Mouse (Mus musculus) MEL (cell line): ENCODE data around the gene Camta1.

ENCODE experiments used
- CTCF ChIP-seq, 3 experiments: IDR thresholded peaks in 2 of 3; conservative IDR thresholded peaks in 1 of 3; 2 replicates each; pipeline ENCODE4 v1.5.1; 2011 to 2012; ENCODE audit warnings: low read length in 3 of 3, low read depth in 2 of 3, mild to moderate bottlenecking in 2 of 3, improper control_type of control experiment in 1 of 3, inconsistent platforms in 1 of 3, mixed read lengths in 1 of 3, moderate library complexity in 1 of 3; ENCODE audit not compliant: control insufficient read depth in 1 of 3, insufficient read depth in 1 of 3, poor library complexity in 1 of 3, severe bottlenecking in 1 of 3
- EP300 ChIP-seq, 2 experiments: IDR thresholded peaks; 2 replicates each; pipeline ENCODE4 v1.6.1; 2011; ENCODE audit warnings: improper control_type of control experiment in 2 of 2, low read length in 2 of 2, low read depth in 1 of 2, mild to moderate bottlenecking in 1 of 2
- GABPA ChIP-seq: IDR thresholded peaks from 2 replicates; pipeline ENCODE4 v1.6.1; 2012; ENCODE audit warnings: low read depth, mild to moderate bottlenecking, inconsistent platforms, low read length, improper control_type of control experiment, moderate library complexity
- MAX ChIP-seq: IDR thresholded peaks from 2 replicates; pipeline ENCODE4 v1.6.1; 2011; ENCODE audit warnings: low read length, improper control_type of control experiment
- MYB ChIP-seq: IDR thresholded peaks from 2 replicates; pipeline ENCODE4 v1.6.1; 2011; ENCODE audit warnings: mild to moderate bottlenecking, low read depth, low read length, improper control_type of control experiment
- NELFE ChIP-seq: IDR thresholded peaks from 2 replicates; pipeline ENCODE4 v1.6.1; 2011; ENCODE audit warnings: low read depth, low read length, improper control_type of control experiment
- POLR2A ChIP-seq, 2 experiments: IDR thresholded peaks; 2 replicates each; pipeline ENCODE4 v1.6.1; 2011 to 2012; ENCODE audit warnings: low read length in 2 of 2, mild to moderate bottlenecking in 2 of 2, control low read depth in 1 of 2, improper control_type of control experiment in 1 of 2, low read depth in 1 of 2, moderate library complexity in 1 of 2; ENCODE audit not compliant: control insufficient read depth in 1 of 2, insufficient read depth in 1 of 2, poor library complexity in 1 of 2
- POLR2AphosphoS2 ChIP-seq: IDR thresholded peaks from 2 replicates; pipeline ENCODE4 v1.6.1; 2011; ENCODE audit warnings: low read length, improper control_type of control experiment
- USF1 ChIP-seq: IDR thresholded peaks from 2 replicates; pipeline ENCODE4 v1.6.1; 2014; ENCODE audit warnings: low read depth, mild to moderate bottlenecking, inconsistent platforms, low read length, improper control_type of control experiment, moderate library complexity
- USF2 ChIP-seq, 2 experiments: IDR thresholded peaks; 2 replicates each; pipeline ENCODE4 v1.6.1; 2011 to 2012; ENCODE audit warnings: improper control_type of control experiment in 2 of 2, low read length in 2 of 2, borderline replicate concordance in 1 of 2, inconsistent platforms in 1 of 2, low read depth in 1 of 2, mild to moderate bottlenecking in 1 of 2; ENCODE audit not compliant: insufficient read depth in 1 of 2
- ZC3H11A ChIP-seq: IDR thresholded peaks from 2 replicates; pipeline ENCODE4 v1.6.1; 2012; ENCODE audit warnings: low read depth, mild to moderate bottlenecking, inconsistent platforms, low read length, improper control_type of control experiment
- ZKSCAN1 ChIP-seq: IDR thresholded peaks from 2 replicates; pipeline ENCODE4 v1.6.1; 2012; ENCODE audit warnings: low read depth, mild to moderate bottlenecking, inconsistent platforms, low read length, improper control_type of control experiment, moderate library complexity
- ZMIZ1 ChIP-seq: IDR thresholded peaks from 2 replicates; pipeline ENCODE4 v1.6.1; 2012; ENCODE audit warnings: low read depth, mild to moderate bottlenecking, inconsistent platforms, low read length, improper control_type of control experiment, moderate library complexity

- no peak for TF ChIP-seq EP300 (IDR thresholded peaks at IDR 0.05; ENCODE audit: low read depth in 1 of 2, low read length in 2 of 2)
- TF ChIP-seq USF2 (IDR thresholded peaks at IDR 0.05; ENCODE audit: borderline replicate concordance in 1 of 2, insufficient read depth in 1 of 2, low read depth in 1 of 2, low read length in 2 of 2) = no peak
- TF ChIP-seq POLR2A (IDR thresholded peaks at IDR 0.05; ENCODE audit: control insufficient read depth in 1 of 2, insufficient read depth in 1 of 2, low read depth in 1 of 2, low read length in 2 of 2, poor library complexity in 1 of 2) = no peak
- no peak for TF ChIP-seq CTCF (IDR thresholded peaks at IDR 0.05 in 2 of 3, conservative IDR thresholded peaks at IDR 0.05 in 1 of 3; ENCODE audit: control insufficient read depth in 1 of 3, insufficient read depth in 1 of 3, low read depth in 2 of 3, low read length in 3 of 3, poor library complexity in 1 of 3, severe bottlenecking in 1 of 3)
- TF ChIP-seq MYB = no peak
- no peak for TF ChIP-seq GABPA
- no peak for TF ChIP-seq ZMIZ1
- TF ChIP-seq NELFE = no peak
- no peak for TF ChIP-seq ZKSCAN1
- TF ChIP-seq MAX = no peak
- TF ChIP-seq POLR2AphosphoS2 = no peak
- TF ChIP-seq ZC3H11A = no peak
- TF ChIP-seq USF1 = no peak
Observed at GRCm38 (mm10) chr4:151619541-151620016, 242.1 kb downstream of the Camta1 start.
